Mouse (Mus musculus): ENCODE measurements around the gene Dynlt1f. TPM values are rescaled to one million over a fixed set of nuclear protein-coding genes. Genes with fewer than 3 reads are reported as not detected.
"Not testable (repeated sequence)": the region's sequence is repeated elsewhere in the genome, so short reads cannot be mapped to it uniquely, and the experiment has no call there.

The Dynlt1f gene
- polyA plus RNA-seq, 1 experiment = 20.6 TPM

- H3K27ac ChIP-seq (ENCODE audit: insufficient read depth, low read length); H3K4me3 ChIP-seq (ENCODE audit: insufficient read depth, low read length): not testable (repeated sequence)
Measured at GRCm38 (mm10) chr17:6644673-6645072, 11.0 kb downstream of the Dynlt1f start.

DNA sequence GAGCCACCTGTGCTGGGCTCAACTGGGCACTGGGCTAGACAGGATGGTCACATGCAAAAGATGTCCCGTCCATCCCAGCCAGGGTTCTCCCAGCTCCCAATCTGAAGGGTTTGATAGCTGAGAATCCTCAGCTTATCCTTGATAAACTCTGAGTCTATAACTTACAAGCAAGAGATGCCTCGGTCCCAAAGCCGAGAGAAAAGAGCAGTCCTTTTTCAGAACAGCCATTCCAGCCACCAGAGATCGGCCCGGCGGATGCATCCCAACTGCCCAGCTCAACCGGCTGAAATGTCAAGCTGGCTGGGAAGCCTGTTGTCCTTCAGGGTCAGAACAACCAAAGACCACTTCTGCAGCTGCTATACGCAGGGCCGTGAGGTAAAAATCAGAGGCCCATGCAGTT, 11.5 kb downstream of the Dynlt1f start:
- not testable (repeated sequence) for H3K4me3 ChIP-seq (ENCODE audit: insufficient read depth, low read length); H3K4me1 ChIP-seq (ENCODE audit: control insufficient read depth, insufficient read depth, low read length); H3K27ac ChIP-seq (ENCODE audit: insufficient read depth, low read length)

More at GRCm38 (mm10) chr17:6644673-6645072, 11.0 kb downstream of the Dynlt1f start:
- H3K4me1 ChIP-seq (ENCODE audit: control insufficient read depth, insufficient read depth, low read length) = not testable (repeated sequence)

GRCm38 (mm10) chr17:6640771-6641429, 14.8 kb downstream of the Dynlt1f start:
- H3K4me3 ChIP-seq (ENCODE audit: insufficient read depth, low read length); H3K27ac ChIP-seq (ENCODE audit: insufficient read depth, low read length); H3K4me1 ChIP-seq (ENCODE audit: control insufficient read depth, insufficient read depth, low read length): not testable (repeated sequence)

DNA sequence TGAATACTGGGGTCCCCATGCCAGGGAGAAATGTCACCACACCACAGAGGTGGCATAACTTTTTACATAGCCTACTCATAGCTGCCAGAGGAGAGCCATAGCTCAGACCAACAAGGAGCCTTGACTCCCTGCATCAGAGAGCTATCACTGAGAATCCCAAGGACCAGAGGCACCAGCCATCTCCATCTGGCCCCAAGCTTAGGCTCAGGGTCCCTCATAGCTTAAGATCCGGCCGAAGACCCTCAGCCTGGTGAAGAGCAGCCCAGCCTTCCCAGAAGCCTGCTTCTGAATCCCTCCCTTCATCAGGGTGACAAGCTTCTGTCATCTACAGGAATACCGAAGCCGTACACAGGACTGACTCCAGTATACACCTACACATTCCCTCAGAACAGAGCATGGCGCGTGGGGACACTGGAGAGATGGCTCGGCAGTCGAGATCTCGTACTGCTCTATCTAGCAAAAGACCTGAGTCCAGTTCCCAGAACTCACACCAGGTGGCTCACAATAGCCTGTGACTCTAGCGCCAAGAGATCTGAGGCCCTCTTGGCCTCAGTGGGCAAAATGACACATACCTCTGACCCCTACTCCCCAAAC, 15.6 kb downstream of the Dynlt1f start:
- H3K4me3 ChIP-seq (ENCODE audit: insufficient read depth, low read length); H3K27ac ChIP-seq (ENCODE audit: insufficient read depth, low read length); H3K4me1 ChIP-seq (ENCODE audit: control insufficient read depth, insufficient read depth, low read length): not testable (repeated sequence)

- H3K27ac ChIP-seq (ENCODE audit: insufficient read depth, low read length); H3K4me3 ChIP-seq (ENCODE audit: insufficient read depth, low read length); H3K4me1 ChIP-seq (ENCODE audit: control insufficient read depth, insufficient read depth, low read length): not testable (repeated sequence)
Measured at GRCm38 (mm10) chr17:6639486-6639885, 16.2 kb downstream of the Dynlt1f start.

DNA sequence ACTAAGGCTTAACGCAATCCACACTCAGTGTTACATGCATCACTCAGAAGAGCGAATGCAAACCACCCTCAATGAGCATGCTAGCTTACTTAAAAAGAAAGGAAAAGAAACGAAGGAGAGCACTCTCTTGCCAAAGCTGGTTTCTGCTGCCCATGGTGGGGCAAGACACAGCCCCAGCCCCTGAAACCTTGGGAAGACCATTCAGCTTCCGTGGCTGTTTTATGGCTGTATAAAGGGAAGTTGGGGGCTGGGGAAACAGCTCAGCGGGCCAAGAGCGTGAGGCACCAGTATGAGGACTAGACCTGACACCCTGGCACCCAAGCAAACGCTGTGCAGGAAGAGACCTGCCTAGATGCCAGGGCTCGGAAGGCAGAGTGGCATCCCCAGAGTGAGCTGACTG, 17.3 kb downstream of the Dynlt1f start:
- not testable (repeated sequence) for H3K4me1 ChIP-seq (ENCODE audit: control insufficient read depth, insufficient read depth, low read length); H3K4me3 ChIP-seq (ENCODE audit: insufficient read depth, low read length); H3K27ac ChIP-seq (ENCODE audit: insufficient read depth, low read length)

DNA sequence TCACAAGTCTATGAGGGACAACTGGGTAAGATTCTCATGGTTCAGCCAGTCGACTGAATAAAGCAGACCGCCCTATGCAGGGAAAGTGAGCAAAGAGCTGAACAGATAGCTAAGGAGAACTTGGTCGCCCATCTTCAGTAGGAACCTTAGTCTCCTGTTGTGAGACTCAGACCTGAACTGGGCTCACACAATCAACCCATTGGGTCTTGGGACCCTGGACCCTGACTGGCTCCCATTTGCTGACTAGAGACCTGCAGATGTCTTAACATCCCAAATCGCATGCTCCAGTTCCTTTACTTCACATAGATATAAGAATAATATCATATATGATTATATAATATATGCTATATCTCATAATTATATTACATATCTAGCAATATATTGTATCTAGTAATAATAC, 18.3 kb downstream of the Dynlt1f start:
- not testable (repeated sequence) for H3K4me1 ChIP-seq (ENCODE audit: control insufficient read depth, insufficient read depth, low read length); H3K4me3 ChIP-seq (ENCODE audit: insufficient read depth, low read length); H3K27ac ChIP-seq (ENCODE audit: insufficient read depth, low read length)

GRCm38 (mm10) chr17:6636861-6637260, 18.8 kb downstream of the Dynlt1f start:
- no peak for TF ChIP-seq POLR2A (IDR thresholded peaks at IDR 0.05; ENCODE audit: extremely low read depth, insufficient read depth, low read length)
- TF ChIP-seq CTCF (IDR thresholded peaks at IDR 0.05; ENCODE audit: extremely low read depth, insufficient read depth, low read length) = no peak
- no peak overlapping the region for H3K4me3 ChIP-seq (ENCODE audit: insufficient read depth, low read length)
- H3K4me1 ChIP-seq (ENCODE audit: control insufficient read depth, insufficient read depth, low read length) = no peaks in the 10 kb centered on the region
- no peak overlapping the region for H3K27ac ChIP-seq (ENCODE audit: insufficient read depth, low read length)

DNA sequence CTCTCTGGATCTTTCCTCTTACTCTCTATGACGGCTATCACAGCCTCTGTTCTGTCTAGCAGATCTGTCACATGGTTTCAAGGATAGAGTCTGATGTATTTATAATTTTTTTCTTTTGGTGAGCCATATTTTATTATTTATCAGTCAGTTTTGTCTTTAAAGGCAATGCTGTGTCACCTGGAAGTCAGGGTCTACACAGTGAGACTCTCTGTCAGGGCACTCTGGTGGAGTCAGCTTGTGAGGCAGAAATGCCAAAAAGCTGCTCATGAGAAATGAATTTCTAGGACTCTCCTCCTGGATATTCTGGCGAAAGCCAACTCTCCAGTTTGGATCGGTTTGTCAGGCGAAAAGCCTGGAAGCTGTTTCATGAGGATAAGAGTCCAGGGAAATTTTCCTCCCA, 19.9 kb downstream of the Dynlt1f start:
- not testable (repeated sequence) for H3K4me1 ChIP-seq (ENCODE audit: control insufficient read depth, insufficient read depth, low read length); H3K27ac ChIP-seq (ENCODE audit: insufficient read depth, low read length); H3K4me3 ChIP-seq (ENCODE audit: insufficient read depth, low read length)

GRCm38 (mm10) chr17:6632850-6633249, 22.9 kb downstream of the Dynlt1f start:
- H3K4me3 ChIP-seq (ENCODE audit: insufficient read depth, low read length); H3K27ac ChIP-seq (ENCODE audit: insufficient read depth, low read length): not testable (repeated sequence)

DNA sequence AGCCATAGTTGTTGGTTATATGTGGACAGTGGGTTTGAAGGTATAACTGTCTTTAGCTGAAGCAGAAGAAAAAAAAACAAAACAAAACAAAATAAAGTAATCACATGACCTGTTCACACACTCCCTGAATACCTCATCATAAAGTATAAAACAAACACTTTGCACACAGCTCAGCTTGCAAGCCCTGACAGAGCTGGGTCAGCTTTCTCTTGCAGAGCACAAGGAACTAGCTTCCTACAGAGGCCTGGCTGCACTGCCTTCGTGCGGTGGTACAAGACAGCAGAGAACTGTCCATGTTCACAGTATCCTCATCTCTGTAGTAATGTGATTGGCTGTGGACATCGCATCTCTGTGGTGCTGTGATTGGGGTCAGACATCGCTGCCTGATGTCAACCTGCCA, 25.3 kb downstream of the Dynlt1f start:
- H3K4me3 ChIP-seq (ENCODE audit: insufficient read depth, low read length); H3K4me1 ChIP-seq (ENCODE audit: control insufficient read depth, insufficient read depth, low read length); H3K27ac ChIP-seq (ENCODE audit: insufficient read depth, low read length): not testable (repeated sequence)

More at GRCm38 (mm10) chr17:6632850-6633249, 22.9 kb downstream of the Dynlt1f start:
- H3K4me1 ChIP-seq (ENCODE audit: control insufficient read depth, insufficient read depth, low read length) = not testable (repeated sequence)

DNA sequence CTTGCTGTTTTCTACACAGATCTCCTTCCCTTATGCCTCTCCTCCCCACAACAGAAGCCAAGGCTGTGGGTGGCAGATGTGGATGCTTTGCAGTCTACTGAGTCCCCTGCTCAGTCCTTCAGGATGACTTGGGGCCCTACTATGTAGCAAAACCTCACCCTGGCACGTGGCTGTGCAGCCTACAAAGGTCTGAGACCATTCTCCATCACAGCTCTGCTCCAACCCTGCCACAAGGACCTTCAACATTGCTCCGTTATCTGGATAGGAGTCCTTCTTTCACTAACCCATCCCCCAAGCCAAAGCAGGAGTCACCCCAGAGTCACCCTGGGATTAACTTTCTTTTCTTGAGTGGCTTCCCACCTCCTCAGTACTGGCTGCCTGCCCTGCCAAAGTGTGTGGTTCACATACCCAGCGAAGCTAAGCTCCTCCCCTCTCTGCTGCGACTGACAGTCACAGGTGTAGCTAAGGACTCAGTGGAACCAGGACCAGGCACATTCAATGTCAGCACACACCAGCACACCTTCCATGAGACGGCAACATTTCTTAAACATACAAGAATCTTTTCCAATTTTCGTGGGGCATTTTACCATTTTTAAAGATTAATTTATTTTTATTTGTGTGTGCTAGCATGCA, 30.7 kb downstream of the Dynlt1f start:
- H3K4me3 ChIP-seq (ENCODE audit: insufficient read depth, low read length); H3K4me1 ChIP-seq (ENCODE audit: control insufficient read depth, insufficient read depth, low read length): not testable (repeated sequence)

GRCm38 (mm10) chr17:6621976-6622375, 33.7 kb downstream of the Dynlt1f start:
- not testable (repeated sequence) for H3K27ac ChIP-seq (ENCODE audit: insufficient read depth, low read length); H3K4me3 ChIP-seq (ENCODE audit: insufficient read depth, low read length); H3K4me1 ChIP-seq (ENCODE audit: control insufficient read depth, insufficient read depth, low read length)

More for the DNA sequence above, 30.7 kb downstream of the Dynlt1f start:
- not testable (repeated sequence) for H3K27ac ChIP-seq (ENCODE audit: insufficient read depth, low read length)

- not testable (repeated sequence) for H3K27ac ChIP-seq (ENCODE audit: insufficient read depth, low read length); H3K4me3 ChIP-seq (ENCODE audit: insufficient read depth, low read length); H3K4me1 ChIP-seq (ENCODE audit: control insufficient read depth, insufficient read depth, low read length)
Measured at GRCm38 (mm10) chr17:6620730-6621451, 34.8 kb downstream of the Dynlt1f start.

GRCm38 (mm10) chr17:6620035-6620434, 35.7 kb downstream of the Dynlt1f start:
- not testable (repeated sequence) for H3K4me3 ChIP-seq (ENCODE audit: insufficient read depth, low read length); H3K27ac ChIP-seq (ENCODE audit: insufficient read depth, low read length); H3K4me1 ChIP-seq (ENCODE audit: control insufficient read depth, insufficient read depth, low read length)

Data from cortical plate, adult 2 months (tissue).